Mouse (Mus musculus) hematopoietic stem cell, adult 5-6 weeks (primary cell): ENCODE results near the gene Bst2. TPM values are rescaled to one million over a fixed set of nuclear protein-coding genes. Genes with fewer than 3 reads are reported as not detected.

Source experiments
- ATAC-seq, 2 experiments: fragments of 125-278 bp in 1 of 2; replicated peaks in 1 of 2; 2 replicates each; pipeline ENCODE4 v1.8.0; 2016 to 2017; ENCODE audit warnings: inconsistent platforms in 2 of 2, mild to moderate bottlenecking in 2 of 2, moderate number of reproducible peaks in 2 of 2, low read depth in 1 of 2, moderate TSS enrichment in 1 of 2; ENCODE audit not compliant: low FRiP score in 2 of 2, poor library complexity in 2 of 2, severe bottlenecking in 2 of 2, insufficient read depth in 1 of 2, low TSS enrichment in 1 of 2
- total RNA-seq: library from RNA; stranded (forward); fragments of 172-1452, 232-1000 nt; gene quantifications from 2 replicates; pipeline ENCODE4 v1.2.3, GENCODE M21; 2017

Gene Bst2
- total RNA-seq, 1 experiment from 2014 or later, result 65.1 TPM

DNA sequence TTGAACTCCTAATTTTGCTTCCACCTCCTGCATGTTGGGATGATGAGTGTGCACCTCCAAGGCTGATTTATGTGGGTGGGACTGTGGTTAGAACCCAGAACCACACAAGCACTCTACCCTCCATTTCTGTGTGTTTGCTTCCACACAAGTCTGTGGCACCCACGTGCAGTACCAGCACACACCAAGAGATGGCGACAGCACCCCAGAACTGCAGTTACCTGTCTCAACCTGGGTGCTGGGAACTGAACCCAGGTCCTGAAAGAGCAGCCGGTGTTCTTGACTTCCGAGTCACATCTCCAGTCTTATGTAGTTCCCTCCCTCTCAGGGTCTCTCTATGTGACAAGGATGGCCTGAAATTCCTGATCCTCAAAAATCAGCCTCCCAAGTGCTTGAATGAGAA lies 26.7 kb upstream of the Bst2 start:
- ATAC-seq, result no peak

- peak; percentile 63 to 75 for ATAC-seq
Observed at GRCm38 (mm10) chr8:71562751-71563150, 25.5 kb upstream of the Bst2 start.

DNA sequence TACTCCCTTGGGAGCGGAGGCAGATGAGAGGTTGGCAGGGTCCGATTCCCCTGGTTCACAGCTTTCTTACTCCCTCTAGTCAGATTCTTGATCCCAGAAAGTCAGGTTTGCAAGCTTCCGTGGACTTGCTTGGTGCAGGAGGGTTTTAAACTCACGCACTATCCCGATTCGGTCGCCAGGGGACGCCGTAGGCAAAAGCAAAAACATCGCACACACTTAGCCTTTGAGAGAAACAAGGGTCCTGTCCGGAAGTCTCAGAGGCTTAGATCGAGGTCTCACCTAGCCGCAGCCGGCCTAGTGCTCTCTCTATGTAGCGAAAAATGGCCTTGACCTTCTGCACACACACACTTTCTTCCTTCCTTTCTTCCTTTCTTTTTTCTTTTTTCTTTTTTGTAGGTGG lies 24.1 kb upstream of the Bst2 start:
- ATAC-seq, result peak; percentile 56 to 60

DNA sequence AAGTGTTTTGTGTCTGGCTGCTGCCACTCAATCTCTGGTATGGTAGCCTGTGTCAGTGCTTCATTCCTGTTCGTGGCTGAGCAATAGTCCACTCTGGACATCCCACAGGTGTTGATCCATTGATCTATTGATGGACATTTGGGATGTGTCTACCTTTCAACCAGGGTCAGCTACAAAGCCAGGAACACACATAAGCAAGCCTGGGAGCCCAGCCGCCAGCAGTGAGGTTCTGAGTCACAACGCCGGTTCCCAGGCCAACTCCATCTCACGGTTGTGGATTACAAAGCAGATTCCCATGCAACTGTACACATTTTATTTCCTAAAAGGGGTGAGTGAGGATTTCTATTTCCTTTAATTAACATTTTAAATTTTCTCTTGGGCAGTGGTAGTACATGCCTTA lies 23.5 kb upstream of the Bst2 start:
- no peak for ATAC-seq

DNA sequence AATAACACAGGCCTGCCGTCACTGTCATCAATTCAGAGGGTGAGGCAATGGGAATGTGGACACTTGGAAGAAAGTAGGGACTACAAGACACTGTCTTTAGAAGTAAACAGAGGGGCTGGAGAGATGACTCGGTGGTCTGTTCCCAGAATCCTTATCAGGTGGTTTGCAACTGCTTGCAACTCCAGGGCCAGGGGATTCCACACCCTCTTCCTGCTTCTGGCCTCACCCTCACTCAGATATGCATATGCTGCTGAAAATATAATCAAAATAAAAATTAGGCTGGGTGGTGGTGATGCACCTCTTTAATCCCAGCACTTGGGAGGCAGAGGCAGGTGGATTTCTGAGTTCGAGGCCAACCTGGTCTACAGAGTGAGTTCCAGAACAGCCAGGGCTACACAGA lies 22.8 kb upstream of the Bst2 start:
- ATAC-seq, result no peak

DNA sequence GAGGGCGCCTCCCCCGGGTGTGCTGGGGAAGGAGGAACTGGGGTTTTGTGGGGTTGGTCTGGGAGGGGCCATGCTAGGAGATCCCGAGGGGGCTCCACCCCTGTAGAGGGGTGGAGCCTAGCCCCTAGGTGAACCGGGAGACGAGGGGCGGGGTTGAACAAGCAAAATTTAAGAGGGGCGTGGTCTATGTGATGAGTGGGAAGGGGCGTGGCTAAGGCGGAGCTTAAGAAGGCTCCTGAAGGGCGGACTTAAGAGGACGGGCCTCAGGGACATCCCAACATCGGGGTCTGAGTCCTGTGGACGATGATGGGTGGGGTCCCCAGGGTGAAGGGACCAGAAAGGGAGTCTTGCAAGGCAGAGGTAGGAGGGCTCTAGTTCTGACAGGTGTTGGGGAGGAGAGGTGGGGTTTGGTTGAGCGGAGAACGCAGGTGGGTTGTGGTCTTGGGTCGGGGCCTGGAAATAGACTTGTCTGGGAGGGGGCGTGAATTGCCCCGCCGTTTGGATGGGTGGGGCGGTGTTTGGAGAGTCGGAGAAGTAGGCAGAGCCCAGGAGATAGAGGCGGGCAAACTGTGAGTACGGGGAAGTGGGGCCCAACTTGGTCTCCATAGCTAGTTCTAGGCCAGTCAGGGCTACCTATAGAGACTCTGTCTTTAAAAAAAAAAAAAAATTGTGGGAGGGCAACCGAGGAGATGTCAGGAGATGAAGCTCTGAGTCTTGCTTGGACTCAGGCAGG lies 21.9 kb upstream of the Bst2 start:
- ATAC-seq, result peak; percentile 56 to 63

DNA sequence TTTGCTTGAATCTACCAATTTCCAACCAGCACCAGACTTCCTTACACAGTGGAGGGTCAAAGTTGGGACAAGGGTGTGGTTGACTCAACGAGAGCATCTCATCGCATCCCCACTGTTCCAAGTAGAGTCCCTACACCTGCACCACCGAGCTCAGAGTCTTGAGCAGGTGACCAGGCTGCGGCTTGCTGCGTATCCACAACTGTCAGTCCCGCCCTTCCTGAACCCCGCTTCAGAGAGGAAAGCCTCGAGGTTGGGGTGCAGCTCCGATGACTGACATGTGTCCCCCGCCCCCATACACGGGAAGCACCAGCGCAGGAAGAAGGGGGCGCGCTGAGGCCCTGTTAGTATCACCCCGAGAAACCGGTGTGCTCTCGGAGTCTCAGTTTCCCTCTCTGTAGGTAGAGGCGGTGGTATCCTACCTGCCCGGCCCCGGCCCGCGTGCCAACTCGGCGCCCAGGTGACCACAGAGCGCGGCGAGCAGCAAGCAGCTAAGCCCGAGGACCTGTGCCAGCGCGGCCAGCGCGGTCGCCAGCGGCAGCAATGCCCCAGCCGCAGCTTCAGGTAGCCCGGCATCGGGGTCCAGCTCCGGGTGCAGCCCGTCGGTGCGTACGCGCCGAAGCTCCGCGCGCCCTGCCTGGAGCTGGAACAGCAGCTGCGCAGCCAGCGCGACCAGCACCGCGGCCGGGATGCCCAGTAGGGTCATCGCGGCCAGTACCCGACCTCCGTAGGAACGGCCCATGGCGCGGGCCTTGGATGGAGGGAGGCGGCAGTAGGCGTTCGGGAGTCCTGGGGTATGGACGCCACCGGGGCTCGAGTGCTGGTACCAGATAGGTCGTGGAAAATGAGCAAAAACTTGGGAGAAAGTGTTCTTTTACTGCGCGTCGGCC lies 21.1 kb upstream of the Bst2 start, which contains the start of gene Tmem221:
Gene Tmem221 (minus strand): TSS at position 801 of the 887 bp plus-strand sequence.
- no peak for ATAC-seq

DNA sequence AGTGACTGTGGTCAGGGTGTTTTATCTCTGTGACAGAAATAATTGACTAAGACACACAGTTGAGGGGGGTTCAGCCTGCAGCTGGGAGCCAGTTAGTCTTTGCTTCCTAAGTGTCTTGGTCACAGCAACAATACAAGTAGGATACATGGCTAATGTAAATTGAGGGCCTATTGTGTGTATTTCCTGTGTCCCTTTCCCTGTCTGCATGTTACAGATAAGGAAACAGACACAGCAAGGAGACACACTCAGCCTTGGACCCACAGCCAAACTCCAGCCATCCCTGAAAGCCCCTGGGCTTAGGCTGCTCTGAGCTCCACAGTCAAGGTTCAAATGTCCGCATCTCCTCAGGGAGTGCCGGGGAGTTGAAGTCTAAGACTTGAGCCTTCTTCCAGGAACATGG lies 17.4 kb upstream of the Bst2 start:
- ATAC-seq, result no peak

DNA sequence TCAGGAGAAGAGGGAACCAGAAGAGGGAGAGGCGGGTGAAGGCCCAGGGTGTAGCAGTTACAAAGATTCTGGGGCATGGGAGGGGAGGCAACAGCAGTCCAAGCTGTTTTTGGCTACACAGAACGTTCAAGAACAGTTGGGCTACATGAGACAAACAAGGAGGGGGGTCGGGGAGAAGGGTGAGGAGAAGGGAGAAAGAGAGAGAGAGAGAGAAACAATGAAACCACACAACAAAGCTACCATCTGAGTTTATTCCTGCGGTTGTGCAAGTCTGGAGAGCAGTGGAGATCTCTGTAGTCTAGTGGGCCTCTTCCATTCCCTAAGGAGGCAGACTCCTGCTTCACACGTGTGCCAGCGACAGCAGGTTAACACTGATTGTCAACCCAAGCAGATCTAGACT lies 16.7 kb upstream of the Bst2 start:
- no peak for ATAC-seq

GRCm38 (mm10) chr8:71552770-71553169 lies 15.5 kb upstream of the Bst2 start:
- no peak for ATAC-seq

DNA sequence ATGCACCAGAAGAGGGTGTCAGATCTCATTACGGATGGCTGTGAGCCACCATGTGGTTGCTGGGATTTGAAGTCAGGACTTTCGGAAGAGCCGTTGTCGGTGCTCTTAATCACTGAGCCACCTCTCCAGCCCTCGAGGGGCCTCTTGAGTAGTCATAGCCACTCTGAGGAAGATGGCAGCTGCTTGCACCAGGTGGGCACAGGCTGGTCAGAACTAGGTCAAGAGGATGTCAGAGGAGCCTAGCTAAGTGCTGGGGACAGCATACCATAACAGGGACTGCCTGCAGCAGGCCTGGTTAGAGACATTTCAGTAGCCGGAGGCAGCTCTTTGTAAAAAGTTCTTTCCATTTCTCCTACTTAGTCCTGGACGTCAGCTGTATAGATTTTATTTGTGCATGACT lies 13.5 kb upstream of the Bst2 start:
- ATAC-seq, result no peak

GRCm38 (mm10) chr8:71547590-71547989 lies 10.3 kb upstream of the Bst2 start:
- no peak for ATAC-seq

DNA sequence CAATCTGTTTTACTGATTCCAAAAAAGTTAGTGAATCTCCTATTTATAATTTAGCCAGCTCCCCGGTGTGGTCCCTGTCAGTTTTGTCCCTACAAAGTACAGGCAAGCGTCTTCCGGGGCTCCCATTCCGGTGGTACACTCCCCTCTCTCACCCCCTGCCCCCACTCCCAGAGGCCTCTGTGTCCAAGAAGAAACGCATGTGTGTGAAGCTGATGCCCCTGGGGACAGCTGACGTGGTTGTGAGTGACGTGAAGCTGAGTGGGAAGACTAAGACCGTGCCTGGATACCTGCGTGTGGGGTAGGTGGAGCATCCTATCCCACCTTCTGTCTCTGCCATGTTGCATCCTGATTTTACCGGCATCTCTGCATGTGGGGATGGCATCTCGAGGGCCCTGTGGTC lies 7.8 kb upstream of the Bst2 start:
- ATAC-seq, result no peak

- ATAC-seq, result no peak
Observed at GRCm38 (mm10) chr8:71543755-71544154, 6.5 kb upstream of the Bst2 start.

- ATAC-seq, result peak; percentile 98 to 99
Observed at GRCm38 (mm10) chr8:71542632-71543343, 5.5 kb upstream of the Bst2 start, which contains the start of gene Mvb12a. TSS of gene Mvb12a (plus strand) at chr8:71542922.

DNA sequence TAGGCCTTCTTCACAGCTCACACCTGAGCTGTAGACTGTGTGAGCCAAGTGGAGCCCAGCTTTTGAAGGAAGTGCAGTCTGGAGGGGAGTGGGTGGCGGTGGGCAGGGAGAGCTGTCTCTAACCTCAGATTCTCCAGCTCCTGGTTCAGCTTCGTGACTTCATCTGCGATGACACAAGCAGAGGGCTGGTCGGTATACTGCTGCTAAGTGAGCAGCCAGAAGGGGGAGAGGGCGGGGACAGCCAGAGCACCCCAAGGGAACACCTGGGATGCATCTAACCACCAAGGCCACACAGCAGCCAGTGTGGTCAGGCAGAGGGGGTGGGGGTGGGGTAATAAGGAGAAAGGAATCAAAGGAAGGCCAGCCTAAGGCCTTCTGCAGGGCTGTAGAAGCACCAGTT lies 1.6 kb downstream of the Bst2 start:
- 0 out of 4 replicates have a peak, but pooled peaks have one; percentile 18 to 19 for ATAC-seq

- no peak for ATAC-seq
Observed at GRCm38 (mm10) chr8:71534263-71534810, 2.9 kb downstream of the Bst2 start.
